Mouse (Mus musculus) ES-E14 (cell line): Measurements from ENCODE around the gene Map3k11.

Experiments used
- CHD2 ChIP-seq: IDR thresholded peaks from 2 replicates; pipeline ENCODE4 v1.6.1; 2014; ENCODE audit warnings: mild to moderate bottlenecking, low read depth, low read length, inconsistent platforms
- HCFC1 ChIP-seq: IDR thresholded peaks from 2 replicates; pipeline ENCODE4 v1.6.1; 2012; ENCODE audit warnings: low read length, inconsistent platforms, borderline replicate concordance; ENCODE audit not compliant: insufficient read depth
- MAFK ChIP-seq: IDR thresholded peaks from 2 replicates; pipeline ENCODE4 v1.6.1; 2014; ENCODE audit warnings: mild to moderate bottlenecking, low read depth, low read length, inconsistent platforms; ENCODE audit not compliant: insufficient read depth

DNA sequence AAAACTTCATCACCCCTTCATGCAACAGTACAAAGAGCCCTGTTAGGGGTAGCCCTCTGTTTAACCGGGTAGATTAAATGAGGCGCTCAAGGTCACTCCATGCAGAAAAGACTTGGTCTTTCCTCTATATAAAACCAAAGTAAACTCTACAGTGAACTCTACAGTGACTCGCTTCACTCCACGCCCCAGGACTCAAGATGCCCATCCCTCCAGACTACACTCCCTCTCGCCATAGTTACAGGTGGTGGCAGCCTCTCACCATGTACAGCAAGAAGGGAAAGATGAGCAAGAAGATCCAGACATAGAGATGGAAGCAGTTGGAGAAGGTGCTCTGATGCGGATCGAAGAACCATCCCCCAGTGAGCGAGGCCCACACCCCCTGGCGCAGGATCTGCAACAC, 804 bp upstream of the Map3k11 start:
- TF ChIP-seq HCFC1 (no peak), MAFK (no peak), CHD2 (no peak)
